Mouse (Mus musculus) heart, postnatal 0 days (tissue): ENCODE data around the gene AU021092. TPM values are rescaled to one million over a fixed set of nuclear protein-coding genes. Genes with fewer than 3 reads are reported as not detected.
"Not testable (repeated sequence)": the region's sequence is repeated elsewhere in the genome, so short reads cannot be mapped to it uniquely, and the experiment has no call there.

Experiments used
- ATAC-seq: fragments of 200-750 bp; cut with Nextera tagmentation; 2 replicates; pipeline ENCODE4 v1.8.0; 2017; ENCODE audit warnings: low read depth, moderate number of reproducible peaks, moderate library complexity; ENCODE audit not compliant: insufficient read depth
- DNase-seq: peaks from one replicate; pipeline ENCODE4 v3.0.0-alpha.2; 2016; ENCODE audit warnings: low spot score
- H3K27ac ChIP-seq: fragments of 300-500 bp; sonication (generic); 2 replicates; pipeline ENCODE4 v1.5.1; 2014; ENCODE audit warnings: low read depth, mild to moderate bottlenecking
- H3K27me3 ChIP-seq: fragments of 300-500 bp; sonication (generic); 2 replicates; pipeline ENCODE4 v1.6.1; 2014; ENCODE audit warnings: low read length, mixed read lengths; ENCODE audit not compliant: control insufficient read depth, insufficient read depth
- H3K36me3 ChIP-seq: fragments of 300-500 bp; sonication (generic); replicated peaks from 2 replicates; pipeline ENCODE4 v1.6.1; 2014; ENCODE audit warnings: low read length, mixed read lengths; ENCODE audit not compliant: control insufficient read depth, insufficient read depth
- H3K4me1 ChIP-seq: fragments of 300-500 bp; sonication (generic); 2 replicates; pipeline ENCODE4 v1.6.1; 2014; ENCODE audit warnings: antibody characterized with exemption; ENCODE audit not compliant: control insufficient read depth, insufficient read depth
- H3K4me2 ChIP-seq: fragments of 300-500 bp; sonication (generic); 2 replicates; pipeline ENCODE4 v1.6.1; 2014; ENCODE audit warnings: low read depth, mild to moderate bottlenecking, low read length, moderate library complexity
- H3K4me3 ChIP-seq: fragments of 300-500 bp; sonication (generic); 2 replicates; pipeline ENCODE4 v1.5.1; 2014; ENCODE audit warnings: low read depth, low read length
- H3K9ac ChIP-seq: fragments of 300-500 bp; sonication (generic); replicated peaks from 2 replicates; pipeline ENCODE4 v1.6.1; 2014; ENCODE audit warnings: low read depth, low read length, mixed read lengths
- H3K9me3 ChIP-seq: fragments of 300-500 bp; sonication (generic); replicated peaks from 2 replicates; pipeline ENCODE4 v1.6.1; 2016; ENCODE audit warnings: low read length; ENCODE audit not compliant: control insufficient read depth
- CTCF ChIP-seq: IDR thresholded peaks from 2 replicates; pipeline ENCODE4 v1.5.1; 2016; ENCODE audit warnings: antibody characterized with exemption, control low read depth, low read depth
- EP300 ChIP-seq: IDR thresholded peaks from 2 replicates; pipeline ENCODE4 v1.6.1; 2016; ENCODE audit warnings: antibody characterized with exemption, low read depth
- WGBS: fragments of 180-500 bp; shearing (Covaris S2); extraction: QIAGEN DNeasy Blood & Tissue Kit; methylation state at CpG from one replicate; pipeline ENCODE4 v1.1.7; 2014; 5-methylcytosine and 5-hydroxymethylcytosine counted together
- polyA plus RNA-seq: library from polyadenylated mRNA; unstranded; fragments of >200 nt; fragmentation: Nextera tagmentation; extraction: Ambion mirVana; gene quantifications from 2 replicates; pipeline ENCODE4 v1.2.1, GENCODE M21; 2015
- total RNA-seq: library from RNA; depleted of rRNA; stranded (reverse); fragments of >200 nt; gene quantifications from 2 replicates; pipeline ENCODE4 v1.2.3, GENCODE M21; 2014; ENCODE audit warnings: low replicate concordance

Gene AU021092
- total and polyA plus RNA-seq, 2 experiments from 2014 or later, result 6.3 to 12.2 TPM

GRCm38 (mm10) chr16:5242882-5243281 is 20.8 kb upstream of the AU021092 start:
- WGBS, result 93% methylated on average over 6 of the region's 6 CpGs
- Histone ChIP-seq H3K9ac (no peak overlapping the region), H3K4me2 (no peak overlapping the region), H3K4me1 (no peaks in the 10 kb centered on the region), H3K4me3 (no peak overlapping the region), H3K9me3 (no peaks in the 10 kb centered on the region), H3K27me3 (no peaks in the 10 kb centered on the region), H3K36me3 (peaks cover 68% of the 10 kb centered on the region), H3K27ac (no peak overlapping the region)
- ATAC-seq, result no peak
- TF ChIP-seq EP300 (no peak), CTCF (no peak)
- DNase-seq, result no peak

DNA sequence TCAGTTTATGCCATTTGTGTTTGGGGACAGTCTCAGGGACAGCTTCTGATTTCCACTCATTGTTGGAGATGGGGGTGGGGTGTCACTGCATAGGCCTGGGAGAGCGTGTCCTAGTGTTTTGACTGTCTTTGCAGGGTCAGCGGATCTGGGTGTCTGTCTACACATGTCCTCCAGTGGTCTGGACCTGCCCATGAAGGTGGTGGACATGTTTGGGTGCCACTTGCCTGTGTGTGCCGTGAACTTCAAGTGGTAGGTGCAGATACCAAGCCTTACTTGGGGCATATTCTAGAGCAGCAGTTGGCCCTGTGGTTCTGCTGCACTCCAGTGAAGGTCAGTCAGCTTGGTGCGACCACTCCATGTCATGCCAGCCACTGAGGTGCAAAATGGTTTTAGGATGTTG is 20.3 kb upstream of the AU021092 start:
- TF ChIP-seq EP300 (no peak), CTCF (no peak)
- H3K36me3 ChIP-seq, result peaks cover 64% of the 10 kb centered on the region

DNA sequence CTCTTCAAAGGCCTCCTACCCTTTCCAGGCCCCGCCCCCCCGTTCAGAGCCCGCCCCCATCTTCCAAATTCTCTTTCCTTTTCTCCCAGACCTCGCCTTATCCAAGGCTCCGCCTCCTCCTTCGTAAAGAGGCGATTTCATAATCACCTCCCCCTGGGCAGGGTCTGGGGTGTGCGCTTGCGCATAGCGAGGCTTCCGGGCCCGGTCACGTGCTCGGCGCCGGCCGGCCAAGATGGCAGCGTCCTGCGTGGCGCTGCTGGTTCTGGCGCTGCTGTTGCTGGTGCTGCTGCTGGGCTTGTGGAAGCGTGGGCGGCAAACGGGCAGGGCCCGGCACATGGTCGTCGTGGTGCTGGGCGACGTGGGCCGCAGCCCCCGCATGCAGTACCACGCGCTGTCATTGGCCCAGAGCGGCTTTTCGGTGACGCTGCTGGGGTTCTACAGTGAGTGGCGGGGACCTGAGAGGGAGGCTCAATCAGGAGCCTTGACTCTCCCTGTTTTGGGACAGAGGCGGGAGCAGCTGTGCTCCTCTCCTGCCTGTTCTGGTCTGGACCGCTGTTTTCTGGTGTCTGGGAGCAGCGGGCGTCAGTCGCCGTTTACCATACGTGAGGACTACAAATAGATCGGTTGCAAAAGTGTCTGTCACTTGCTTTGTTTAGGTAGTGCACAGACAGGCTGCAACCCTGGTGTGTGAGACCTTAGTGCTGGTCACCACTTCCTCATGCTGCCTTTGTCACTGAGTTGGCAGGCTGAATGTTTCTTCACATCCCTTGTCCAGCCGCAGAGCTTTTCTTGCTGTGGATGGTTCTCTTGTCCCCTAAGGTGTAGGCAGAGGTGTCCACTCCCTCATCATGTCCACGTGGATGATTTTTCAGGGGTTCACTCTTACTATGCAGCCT is 11.6 kb upstream of the AU021092 start, which contains the start of gene Alg1:
Gene Alg1 (plus strand): TSS at position 204 of the 896 bp plus-strand sequence.
- Histone ChIP-seq H3K4me2 (peak within 1 kb of the TSS; percentile 81), H3K4me3 (peak within 1 kb of the TSS; percentile 69), H3K9ac (peak within 1 kb of the TSS; percentile 77), H3K27ac (peak within 1 kb of the TSS; percentile 74), H3K36me3 (0 out of 2 replicates have a peak, but pooled peaks cover 13% of the 10 kb centered on the region), H3K9me3 (0 out of 2 replicates have a peak, but pooled peaks cover 3% of the 10 kb centered on the region), H3K4me1 (peaks cover 6% of the 10 kb centered on the region; the same call in 1 of the 2 replicates), H3K27me3 (no peaks in the 10 kb centered on the region)
- no peak for TF ChIP-seq EP300
- no peak for TF ChIP-seq CTCF
- 1% methylated on average over 47 of the region's 47 CpGs for WGBS
- DNase-seq (peak; percentile 94), ATAC-seq (peak; percentile 98)

More for the DNA sequence above, 20.3 kb upstream of the AU021092 start:
- Histone ChIP-seq H3K9me3 (no peaks in the 10 kb centered on the region), H3K27ac (no peak overlapping the region), H3K4me2 (no peak overlapping the region), H3K27me3 (no peaks in the 10 kb centered on the region), H3K9ac (no peak overlapping the region), H3K4me1 (no peaks in the 10 kb centered on the region), H3K4me3 (no peak overlapping the region)
- WGBS, result 85% methylated on average over 4 of the region's 4 CpGs
- ATAC-seq (no peak), DNase-seq (no peak)

- Histone ChIP-seq H3K4me1 (peaks cover 6% of the 10 kb centered on the region; the same call in 1 of the 2 replicates), H3K27me3 (no peaks in the 10 kb centered on the region), H3K36me3 (0 out of 2 replicates have a peak, but pooled peaks cover 7% of the 10 kb centered on the region), H3K4me2 (peak overlapping the region; percentile 81), H3K9ac (no peak overlapping the region), H3K9me3 (0 out of 2 replicates have a peak, but pooled peaks cover 3% of the 10 kb centered on the region), H3K4me3 (peak overlapping the region; percentile 69), H3K27ac (0 out of 2 replicates have a peak overlapping the region, but pooled peaks have one; percentile 1)
- WGBS, result 74% methylated on average over 4 of the region's 4 CpGs
- no peak for ATAC-seq
- DNase-seq, result no peak
- no peak for TF ChIP-seq CTCF
- TF ChIP-seq EP300, result no peak
Observed at GRCm38 (mm10) chr16:5232982-5233381, 10.9 kb upstream of the AU021092 start.

GRCm38 (mm10) chr16:5228103-5228502 is 6.0 kb upstream of the AU021092 start:
- not testable (repeated sequence) for H3K4me3 ChIP-seq, DNase-seq, H3K4me2 ChIP-seq, H3K9me3 ChIP-seq, H3K36me3 ChIP-seq, H3K27ac ChIP-seq, H3K9ac ChIP-seq, H3K27me3 ChIP-seq, ATAC-seq, H3K4me1 ChIP-seq
- WGBS, result 89% methylated on average over 3 of the region's 3 CpGs

DNA sequence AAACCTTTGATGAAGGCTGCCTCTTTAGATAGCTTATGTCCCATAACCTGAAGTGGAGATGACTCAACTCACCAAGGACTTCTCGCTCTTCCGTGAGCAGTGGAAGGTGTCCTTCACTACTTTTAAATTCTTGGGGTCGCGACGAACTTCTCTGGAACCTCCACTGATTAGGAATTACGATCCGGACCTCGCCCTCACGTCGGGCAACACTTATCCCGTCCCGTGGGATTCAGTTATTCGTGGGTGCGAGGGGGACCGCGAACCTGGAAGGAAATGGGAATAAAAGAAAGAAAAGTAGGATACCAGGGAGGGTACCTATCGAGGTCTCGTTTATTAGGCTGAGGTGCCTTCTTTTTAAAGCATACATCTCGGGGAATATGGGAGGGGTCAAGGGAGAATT is 5.4 kb upstream of the AU021092 start:
- not testable (repeated sequence) for H3K4me1 ChIP-seq, H3K4me3 ChIP-seq, H3K9me3 ChIP-seq, H3K27ac ChIP-seq, ATAC-seq, H3K9ac ChIP-seq, H3K36me3 ChIP-seq, H3K27me3 ChIP-seq, DNase-seq, H3K4me2 ChIP-seq
- WGBS, result 67% methylated on average over 19 of the region's 19 CpGs

DNA sequence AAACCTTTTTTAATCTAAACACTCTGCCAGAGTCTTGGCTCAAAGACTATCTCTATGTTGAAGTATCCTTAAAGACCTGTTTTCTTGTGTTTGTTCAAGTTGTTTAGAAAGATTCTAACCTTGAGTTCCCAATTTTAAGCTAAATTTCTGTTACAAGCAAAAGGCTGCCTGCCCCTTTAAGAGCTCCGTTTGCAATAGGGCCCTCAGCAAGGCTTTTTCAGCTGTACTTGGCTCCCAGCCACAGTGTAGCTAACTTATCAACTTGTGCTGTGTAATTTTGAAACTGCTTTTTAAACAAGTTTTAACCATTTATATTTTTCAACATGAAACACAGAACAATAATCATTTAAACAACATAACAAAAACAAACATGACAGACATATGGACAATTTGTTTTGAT is 4.4 kb upstream of the AU021092 start:
- not testable (repeated sequence) for H3K4me2 ChIP-seq, H3K27ac ChIP-seq, H3K27me3 ChIP-seq, H3K36me3 ChIP-seq, ATAC-seq, H3K9ac ChIP-seq, H3K9me3 ChIP-seq, H3K4me3 ChIP-seq, H3K4me1 ChIP-seq, DNase-seq
- 2% methylated on average over 1 of the region's 1 CpGs for WGBS
